Mouse (Mus musculus) naive thymus-derived CD4-positive, alpha-beta T cell, adult 2 months (primary cell): ENCODE data around the gene Tcl1b3.
"Not testable (repeated sequence)": the region's sequence is repeated elsewhere in the genome, so short reads cannot be mapped to it uniquely, and the experiment has no call there.

Experiments
- DNase-seq: peaks from one replicate; pipeline ENCODE4 v3.0.0-alpha.2; 2011; ENCODE audit warnings: low read depth

The Tcl1b3 gene

GRCm38 (mm10) chr12:105190743-105191142 is at the start of gene Tcl1b3:
TSS of gene Tcl1b3 (plus strand) at chr12:105191043.
- DNase-seq: not testable (repeated sequence)

DNA sequence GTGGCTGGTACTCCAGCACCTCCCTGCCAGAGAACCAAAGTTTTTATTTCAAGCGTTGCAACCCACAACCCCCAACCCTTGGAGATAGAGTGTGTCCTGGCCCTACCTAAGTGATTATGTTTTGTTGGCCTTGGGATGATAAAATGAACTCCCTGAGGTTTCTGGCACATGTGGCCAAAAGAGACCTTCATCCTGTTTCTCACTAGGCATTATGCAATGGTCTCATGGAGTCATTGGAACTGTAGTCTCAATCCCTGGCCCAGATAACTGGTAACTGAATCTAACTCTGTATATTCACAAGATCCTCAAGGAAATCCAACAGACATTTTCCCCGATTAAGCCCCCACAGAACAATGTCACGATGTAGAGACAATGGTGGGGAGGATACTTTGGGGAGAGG is 47.7 kb upstream of the Tcl1b3 start:
- no peak for DNase-seq

DNA sequence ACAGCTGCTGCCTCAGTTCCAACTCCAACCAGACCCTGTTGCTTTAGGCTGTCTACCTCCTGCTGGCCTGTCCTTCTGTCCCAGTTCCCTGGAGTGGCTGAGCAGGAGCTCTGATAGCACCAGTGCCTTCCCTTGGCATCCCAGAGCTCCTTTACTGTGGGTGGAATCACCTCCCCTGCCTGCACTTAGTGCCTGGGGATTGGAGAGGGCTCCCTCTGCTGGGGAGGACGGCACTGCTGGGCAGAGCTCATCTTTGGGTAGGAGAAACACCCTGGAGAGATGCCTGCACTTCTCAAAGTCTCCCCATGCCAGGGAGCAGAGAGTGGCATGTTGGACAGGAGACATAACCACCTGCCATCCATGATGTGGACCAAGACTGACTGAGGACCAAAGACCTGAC is 45.9 kb upstream of the Tcl1b3 start:
- DNase-seq: not testable (repeated sequence)

- DNase-seq: no peak
Measured at GRCm38 (mm10) chr12:105145714-105146113, 45.1 kb upstream of the Tcl1b3 start, which contains the start of gene Tcl1b2. TSS of gene Tcl1b2 (plus strand) at chr12:105146014.

DNA sequence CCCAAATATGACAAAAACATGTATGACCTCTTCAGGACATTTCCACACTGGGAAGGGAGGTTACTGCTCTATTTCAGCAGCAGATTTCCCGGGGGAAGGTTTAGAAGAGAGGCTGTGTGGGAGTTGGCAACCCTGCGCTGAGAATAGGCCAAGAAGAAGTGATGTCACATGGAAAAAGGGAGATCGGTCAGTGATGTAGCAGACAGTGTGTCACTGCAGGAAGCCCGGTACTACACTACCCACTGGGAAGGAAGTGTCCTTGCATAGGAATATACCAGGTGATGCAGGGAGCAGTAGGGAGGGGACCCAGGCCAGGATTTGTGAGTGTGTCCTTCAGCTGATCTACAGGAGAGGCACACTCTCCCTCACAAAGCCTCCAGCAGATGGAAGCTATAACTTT is 35.6 kb upstream of the Tcl1b3 start:
- not testable (repeated sequence) for DNase-seq

- DNase-seq: no peak
Measured at GRCm38 (mm10) chr12:105158842-105159241, 32.0 kb upstream of the Tcl1b3 start.

- DNase-seq: no peak
Measured at GRCm38 (mm10) chr12:105159390-105159789, 31.5 kb upstream of the Tcl1b3 start, which contains the start of gene Tcl1b1. TSS of gene Tcl1b1 (plus strand) at chr12:105159690.

GRCm38 (mm10) chr12:105166734-105167133 is 24.1 kb upstream of the Tcl1b3 start:
- no peak for DNase-seq

DNA sequence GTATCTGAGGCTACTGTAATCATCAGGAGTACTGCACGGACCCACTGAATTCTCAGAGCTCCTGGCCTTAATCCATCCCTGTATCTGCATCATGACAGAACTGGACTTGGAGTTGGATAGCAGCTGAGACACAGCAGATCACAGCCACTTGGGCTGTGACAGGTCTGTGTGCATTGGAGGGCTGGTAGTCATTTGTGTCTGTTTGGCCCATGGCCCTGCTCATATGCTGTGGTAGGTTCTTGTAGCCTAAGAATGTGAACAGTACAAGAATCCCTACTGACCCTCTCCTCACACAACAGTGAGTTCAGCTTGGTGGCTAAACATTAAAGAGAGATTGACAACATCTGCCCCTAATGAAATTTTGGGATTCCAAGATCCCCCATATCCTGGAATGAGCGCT is 17.5 kb upstream of the Tcl1b3 start:
- no peak for DNase-seq

DNA sequence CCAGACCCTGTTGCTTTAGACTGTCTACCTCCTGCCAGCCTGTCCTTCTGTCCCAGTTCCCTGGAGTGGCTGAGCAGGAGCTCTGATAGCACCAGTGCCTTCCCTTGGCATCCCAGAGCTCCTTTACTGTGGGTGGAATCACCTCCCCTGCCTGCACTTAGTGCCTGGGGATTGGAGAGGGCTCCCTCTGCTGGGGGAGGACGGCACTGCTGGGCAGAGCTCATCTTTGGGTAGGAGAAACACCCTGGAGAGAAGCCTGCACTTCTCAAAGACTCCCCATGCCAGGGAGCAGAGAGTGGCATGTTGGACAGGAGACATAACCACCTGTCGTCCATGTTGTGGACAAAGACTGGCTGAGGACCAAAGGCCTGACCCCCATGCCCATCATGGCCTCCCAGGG is 16.5 kb upstream of the Tcl1b3 start:
- not testable (repeated sequence) for DNase-seq

- not testable (repeated sequence) for DNase-seq
Measured at GRCm38 (mm10) chr12:105176044-105176443, 14.8 kb upstream of the Tcl1b3 start, which contains the start of gene Tcl1b5. TSS of gene Tcl1b5 (plus strand) at chr12:105176344.

GRCm38 (mm10) chr12:105181040-105181644 is 9.7 kb upstream of the Tcl1b3 start:
- DNase-seq: not testable (repeated sequence)

DNA sequence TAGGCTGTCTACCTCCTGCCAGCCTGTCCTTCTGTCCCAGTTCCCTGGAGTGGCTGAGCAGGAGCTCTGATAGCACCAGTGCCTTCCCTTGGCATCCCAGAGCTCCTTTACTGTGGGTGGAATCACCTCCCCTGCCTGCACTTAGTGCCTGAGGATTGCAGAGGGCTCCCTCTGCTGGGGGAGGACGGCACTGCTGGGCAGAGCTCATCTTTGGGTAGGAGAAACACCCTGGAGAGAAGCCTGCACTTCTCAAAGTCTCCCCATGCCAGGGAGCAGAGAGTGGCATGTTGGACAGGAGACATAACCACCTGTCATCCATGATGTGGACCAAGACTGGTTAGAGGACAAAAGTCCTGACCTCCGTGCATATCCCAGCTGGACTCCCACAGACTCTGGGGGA is 1.9 kb upstream of the Tcl1b3 start:
- DNase-seq: not testable (repeated sequence)

GRCm38 (mm10) chr12:105199684-105200497 is 9.0 kb downstream of the Tcl1b3 start:
- not testable (repeated sequence) for DNase-seq

GRCm38 (mm10) chr12:105201657-105202056 is 10.8 kb downstream of the Tcl1b3 start, which contains the start of gene Tcl1b4:
TSS of gene Tcl1b4 (plus strand) at chr12:105201957.
- not testable (repeated sequence) for DNase-seq

GRCm38 (mm10) chr12:105207071-105207470 is 16.2 kb downstream of the Tcl1b3 start:
- DNase-seq: no peak

DNA sequence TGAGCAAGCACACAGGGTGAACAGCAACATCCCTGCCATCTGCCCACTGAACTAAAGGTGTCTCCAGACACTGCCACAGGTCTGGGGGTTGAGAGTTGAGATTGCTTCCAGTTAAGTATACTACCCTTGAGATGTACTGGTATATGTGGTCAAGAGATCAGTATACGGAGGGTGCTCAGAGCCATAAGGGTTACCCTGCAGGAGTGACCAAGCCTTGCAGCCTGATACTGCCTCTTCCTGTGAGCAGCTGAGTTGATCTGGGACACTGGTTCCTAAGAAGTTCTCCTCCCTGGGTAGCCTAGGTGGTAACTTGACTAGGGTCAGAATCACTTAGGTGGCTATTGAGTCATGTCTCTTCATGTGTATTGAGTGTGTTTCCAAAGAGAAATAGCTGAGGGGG is 17.6 kb downstream of the Tcl1b3 start:
- DNase-seq: no peak

DNA sequence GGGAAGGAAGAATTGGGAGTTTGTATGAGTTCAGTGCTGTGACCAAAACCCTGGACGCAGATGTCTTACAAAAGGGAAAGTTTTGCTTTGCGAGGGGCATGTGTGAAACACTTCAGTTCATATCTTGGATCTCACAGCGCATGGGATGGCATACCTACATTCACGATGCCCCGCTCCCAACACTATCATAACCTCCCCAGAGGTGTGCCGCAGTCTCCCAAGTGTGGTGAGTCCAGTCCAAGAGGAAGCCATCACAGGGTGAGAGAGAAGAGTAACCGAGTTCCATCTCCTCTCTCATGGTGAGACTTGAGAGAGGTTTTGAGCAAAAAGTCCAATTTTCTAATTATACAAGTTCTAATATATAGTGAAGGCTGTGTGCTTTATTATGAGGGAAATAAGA is 18.4 kb downstream of the Tcl1b3 start:
- DNase-seq: no peak

GRCm38 (mm10) chr12:105217101-105217760 is 26.4 kb downstream of the Tcl1b3 start:
- no peak for DNase-seq

DNA sequence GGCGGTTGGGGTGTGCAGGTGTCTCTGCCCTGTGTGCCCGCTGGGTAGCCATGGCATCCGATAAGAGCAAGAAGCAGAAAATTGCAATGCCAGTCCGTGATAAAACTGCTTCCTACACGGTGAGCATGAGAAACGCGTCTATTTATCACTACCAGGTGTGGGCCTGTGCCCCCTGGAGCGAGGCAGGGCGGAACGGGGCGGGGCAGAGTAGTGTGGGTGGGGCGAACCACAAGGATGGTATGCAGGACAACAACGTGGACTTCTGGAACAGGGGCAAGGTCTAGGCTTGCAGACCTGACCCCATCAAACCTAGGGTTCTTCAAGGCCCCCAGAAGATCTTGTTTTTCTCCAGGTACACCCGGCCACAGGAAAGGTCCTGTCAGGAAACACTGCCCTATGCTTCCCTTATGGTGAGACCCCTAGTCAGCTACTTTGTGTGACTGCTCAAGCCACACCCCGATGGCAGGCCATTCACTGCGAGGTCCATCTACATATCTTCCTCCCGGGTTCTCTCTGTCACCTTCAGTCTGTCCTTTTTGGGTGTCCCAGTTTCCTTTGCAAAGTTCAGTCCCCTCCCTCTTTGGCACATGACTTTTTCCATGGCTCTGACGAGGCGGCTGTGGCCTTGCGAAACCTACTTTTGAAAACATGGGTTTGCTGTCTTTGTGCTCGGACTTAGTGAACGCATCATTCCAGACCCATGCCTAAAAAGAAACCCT is 31.9 kb downstream of the Tcl1b3 start, which contains the start of gene Tcl1:
TSS of gene Tcl1 (minus strand) at position 193 of the 719 bp plus-strand sequence.
- DNase-seq: no peak

DNA sequence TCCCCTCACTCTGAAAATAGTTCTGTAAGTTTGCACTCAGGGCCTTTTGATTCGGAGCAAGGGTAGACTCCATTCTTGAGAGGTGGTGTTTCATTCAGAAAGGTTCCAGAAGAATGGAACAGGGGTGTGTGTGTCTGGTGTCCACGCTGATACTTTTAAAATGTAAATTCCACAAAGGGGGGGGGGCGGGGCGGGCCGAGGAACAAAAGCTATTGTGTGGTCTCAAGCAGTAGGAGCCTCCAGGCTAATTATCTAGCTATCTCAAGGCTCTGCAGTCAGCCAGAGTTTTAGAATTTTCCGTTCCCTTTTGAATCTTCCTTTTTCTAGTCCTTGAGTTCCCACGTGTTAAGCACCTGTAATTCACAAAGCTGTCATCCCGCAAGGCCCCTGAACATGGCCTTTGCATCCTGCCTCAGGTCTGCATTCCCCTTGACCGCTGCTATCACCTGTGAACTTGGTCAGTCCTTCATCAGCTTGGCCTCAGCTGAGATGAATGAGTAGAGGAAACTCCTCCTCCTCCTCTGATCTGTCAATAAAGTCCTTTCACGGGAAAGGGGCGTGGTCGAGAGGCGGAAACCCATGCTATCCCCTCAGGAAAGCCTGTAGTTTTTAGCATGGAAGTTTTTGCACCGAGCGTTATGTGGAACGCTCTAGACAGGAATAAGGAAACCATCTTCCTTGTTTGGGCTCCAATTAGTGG is 33.9 kb downstream of the Tcl1b3 start:
- DNase-seq: no peak
